Mouse (Mus musculus) limb, embryonic 14.5 days (tissue): Measurements from ENCODE around the gene Atxn7l3b. TPM values are rescaled to one million over a fixed set of nuclear protein-coding genes. Genes with fewer than 3 reads are reported as not detected.

Experiments
- ATAC-seq: fragments of 200-750 bp; cut with Nextera tagmentation; 2 replicates; pipeline ENCODE4 v1.8.0; 2017; ENCODE audit warnings: low read depth, moderate number of reproducible peaks, moderate TSS enrichment; ENCODE audit not compliant: low FRiP score
- DNase-seq: peaks from one replicate; pipeline ENCODE4 v3.0.0-alpha.2; 2015; ENCODE audit warnings: low spot score
- H3K27ac ChIP-seq: fragments of 300-500 bp; sonication (generic); replicated peaks from 2 replicates; pipeline ENCODE4 v1.5.1; 2014; ENCODE audit warnings: low read depth, mild to moderate bottlenecking, low read length, moderate library complexity, mixed read lengths
- H3K27me3 ChIP-seq: fragments of 300-500 bp; sonication (generic); 2 replicates; pipeline ENCODE4 v1.6.1; 2014; ENCODE audit warnings: low read length, mixed read lengths; ENCODE audit not compliant: control insufficient read depth, insufficient read depth
- H3K36me3 ChIP-seq: fragments of 300-500 bp; sonication (generic); 2 replicates; pipeline ENCODE4 v1.6.1; 2014; ENCODE audit warnings: mild to moderate bottlenecking, low read length, moderate library complexity, mixed read lengths; ENCODE audit not compliant: control insufficient read depth, insufficient read depth
- H3K4me1 ChIP-seq: fragments of 300-500 bp; sonication (generic); 2 replicates; pipeline ENCODE4 v1.6.1; 2014; ENCODE audit warnings: antibody characterized with exemption, low read length, mixed read lengths; ENCODE audit not compliant: control insufficient read depth, insufficient read depth
- H3K4me2 ChIP-seq: fragments of 300-500 bp; sonication (generic); replicated peaks from 2 replicates; pipeline ENCODE4 v1.6.1; 2014; ENCODE audit warnings: low read depth, mild to moderate bottlenecking, low read length, moderate library complexity; ENCODE audit not compliant: severe bottlenecking
- H3K4me3 ChIP-seq: fragments of 300-500 bp; sonication (generic); replicated peaks from 2 replicates; pipeline ENCODE4 v1.5.1; 2014; ENCODE audit warnings: low read length
- H3K9ac ChIP-seq: fragments of 300-500 bp; sonication (generic); 2 replicates; pipeline ENCODE4 v1.6.1; 2014; ENCODE audit warnings: mild to moderate bottlenecking, low read depth, low read length, moderate library complexity; ENCODE audit not compliant: severe bottlenecking
- H3K9me3 ChIP-seq: fragments of 300-500 bp; sonication (generic); 2 replicates; pipeline ENCODE4 v1.6.1; 2016; ENCODE audit warnings: low read length; ENCODE audit not compliant: control insufficient read depth
- POLR2A ChIP-seq: fragments of 200-500 bp; IDR thresholded peaks from 2 replicates; pipeline ENCODE4 v1.8.0; 2012; ENCODE audit warnings: inconsistent platforms, mild to moderate bottlenecking, moderate library complexity, borderline replicate concordance; ENCODE audit not compliant: insufficient read depth, insufficient read length; ENCODE audit errors: extremely low read depth
- WGBS: fragments of 180-500 bp; shearing (Covaris S2); extraction: QIAGEN DNeasy Blood & Tissue Kit; methylation state at CpG from one replicate; pipeline ENCODE4 v1.1.7; 2014; 5-methylcytosine and 5-hydroxymethylcytosine counted together
- polyA plus RNA-seq, 2 experiments: library from polyadenylated mRNA; depleted of rRNA in 1 of 2; stranded (reverse) in 1 of 2; unstranded in 1 of 2; fragments of >200 nt; fragmentation: Nextera tagmentation in 1 of 2; extraction: Ambion mirVana in 1 of 2; gene quantifications; 2 replicates each; pipeline versions ENCODE4 v1.2.1 to v1.2.3; 2012 to 2014

Gene Atxn7l3b
- polyA plus RNA-seq, 2 experiments = 82.8 to 183 TPM

GRCm38 (mm10) chr10:112954140-112954539 lies 25.3 kb upstream of the Atxn7l3b start:
- Histone ChIP-seq H3K9me3 (no peaks in the 10 kb centered on the region), H3K27me3 (no peaks in the 10 kb centered on the region), H3K36me3 (no peaks in the 10 kb centered on the region), H3K27ac (no peak overlapping the region), H3K4me1 (no peaks in the 10 kb centered on the region), H3K4me2 (no peak overlapping the region), H3K4me3 (no peak overlapping the region), H3K9ac (no peak overlapping the region)
- ATAC-seq = no peak
- no peak for TF ChIP-seq POLR2A
- 63% methylated on average over 2 of the region's 2 CpGs for WGBS
- no peak for DNase-seq

- no peak overlapping the region for H3K4me2 ChIP-seq
- no peaks in the 10 kb centered on the region for H3K9me3 ChIP-seq
- H3K4me3 ChIP-seq = no peak overlapping the region
- no peak overlapping the region for H3K9ac ChIP-seq
- no peaks in the 10 kb centered on the region for H3K36me3 ChIP-seq
- WGBS = 86% methylated on average over 3 of the region's 3 CpGs
- no peak for DNase-seq
- no peaks in the 10 kb centered on the region for H3K27me3 ChIP-seq
- H3K4me1 ChIP-seq = no peaks in the 10 kb centered on the region
- TF ChIP-seq POLR2A = no peak
- no peak overlapping the region for H3K27ac ChIP-seq
- ATAC-seq = no peak
These were observed 19.7 kb upstream of the Atxn7l3b start for GRCm38 (mm10) chr10:112948453-112948852.

- no peaks in the 10 kb centered on the region for H3K27me3 ChIP-seq
- H3K9ac ChIP-seq = peak overlapping the region; percentile 98
- TF ChIP-seq POLR2A = no peak
- peak overlapping the region; percentile 70 for H3K4me2 ChIP-seq
- peaks cover 14% of the 10 kb centered on the region for H3K4me1 ChIP-seq
- ATAC-seq (no peak), DNase-seq (no peak)
- 45% methylated on average over 9 of the region's 9 CpGs for WGBS
- H3K27ac ChIP-seq = peak overlapping the region; percentile 97
- H3K9me3 ChIP-seq = 0 out of 2 replicates have a peak, but pooled peaks cover 4% of the 10 kb centered on the region
- H3K4me3 ChIP-seq = peak overlapping the region; percentile 83
- H3K36me3 ChIP-seq = peaks cover 33% of the 10 kb centered on the region
These were observed 418 bp upstream of the Atxn7l3b start for GRCm38 (mm10) chr10:112929222-112929615.

GRCm38 (mm10) chr10:112926961-112927360 lies 1.8 kb downstream of the Atxn7l3b start:
- peak overlapping the region; percentile 70; the same call in 1 of the 2 replicates for H3K4me2 ChIP-seq
- TF ChIP-seq POLR2A = no peak
- peaks cover 36% of the 10 kb centered on the region for H3K36me3 ChIP-seq
- H3K9me3 ChIP-seq = 0 out of 2 replicates have a peak, but pooled peaks cover 4% of the 10 kb centered on the region
- no peak overlapping the region for H3K27ac ChIP-seq
- H3K4me1 ChIP-seq = peaks cover 14% of the 10 kb centered on the region
- no peaks in the 10 kb centered on the region for H3K27me3 ChIP-seq
- H3K9ac ChIP-seq = no peak overlapping the region
- H3K4me3 ChIP-seq = peak overlapping the region; percentile 83
- DNase-seq (no peak), ATAC-seq (no peak)

GRCm38 (mm10) chr10:112926271-112926670 lies 2.5 kb downstream of the Atxn7l3b start:
- Histone ChIP-seq H3K27me3 (no peaks in the 10 kb centered on the region), H3K9ac (no peak overlapping the region), H3K4me3 (no peak overlapping the region), H3K4me1 (peaks cover 14% of the 10 kb centered on the region), H3K9me3 (0 out of 2 replicates have a peak, but pooled peaks cover 4% of the 10 kb centered on the region), H3K4me2 (no peak overlapping the region), H3K36me3 (peaks cover 36% of the 10 kb centered on the region), H3K27ac (no peak overlapping the region)
- no peak for ATAC-seq
- no peak for DNase-seq
- no peak for TF ChIP-seq POLR2A
- WGBS = 86% methylated on average over 2 of the region's 2 CpGs
